Mouse (Mus musculus): ENCODE measurements around the gene Tnrc6c. TPM values are rescaled to one million over a fixed set of nuclear protein-coding genes. Genes with fewer than 3 reads are reported as not detected.

The Tnrc6c gene
- total and polyA plus RNA-seq, 2 experiments from 2014 or later = 26.5 to 79.8 TPM

DNA sequence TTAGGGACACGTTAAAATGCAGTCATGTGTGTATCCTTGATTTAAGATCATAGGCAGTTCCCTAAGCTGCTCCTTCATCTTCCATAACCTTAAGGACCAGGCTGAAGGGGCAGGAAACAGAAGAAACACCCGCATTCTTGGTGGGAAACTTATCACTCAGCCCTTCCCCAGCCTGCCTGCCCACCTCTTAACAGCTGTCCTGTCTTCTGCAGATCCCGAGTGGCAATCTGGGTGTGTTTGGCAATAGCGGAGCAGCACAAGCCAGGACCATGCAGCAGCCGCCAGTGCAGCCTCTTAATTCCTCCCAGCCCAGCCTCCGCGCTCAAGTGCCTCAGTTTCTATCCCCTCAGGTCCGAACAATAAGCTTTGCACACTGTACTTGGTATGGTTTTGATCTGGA lies 88.6 kb downstream of the Tnrc6c start:
- 89% methylated on average over 8 of the region's 8 CpGs for whole genome bisulfite sequencing
- Histone ChIP-seq H3K4me3 (ENCODE audit: low read depth, low read length) (no peak overlapping the region), H3K9me3 (ENCODE audit: low read length) (no peaks in the 10 kb centered on the region), H3K9ac (replicated peaks; ENCODE audit: low read length, poor library complexity, severe bottlenecking) (no peak overlapping the region), H3K27me3 (ENCODE audit: insufficient read depth, low read length) (no peaks in the 10 kb centered on the region), H3K4me2 (ENCODE audit: low read depth, low read length, poor library complexity, severe bottlenecking) (no peak overlapping the region), H3K4me1 (ENCODE audit: insufficient read depth, low read length) (no peaks in the 10 kb centered on the region), H3K36me3 (ENCODE audit: insufficient read depth, low read length) (peaks cover 88% of the 10 kb centered on the region), H3K27ac (ENCODE audit: low read depth, low read length) (no peak overlapping the region)
- DNase-seq (ENCODE audit: low spot score) (no peak), ATAC-seq (ENCODE audit: low FRiP score) (no peak)
- TF ChIP-seq CTCF (IDR thresholded peaks at IDR 0.05) = no peak

GRCm38 (mm10) chr11:117743454-117744030 lies 89.5 kb downstream of the Tnrc6c start:
- Histone ChIP-seq H3K4me3 (ENCODE audit: low read depth, low read length) (no peak overlapping the region), H3K4me2 (ENCODE audit: low read depth, low read length, poor library complexity, severe bottlenecking) (no peak overlapping the region), H3K27ac (ENCODE audit: low read depth, low read length) (no peak overlapping the region), H3K9ac (replicated peaks; ENCODE audit: low read length, poor library complexity, severe bottlenecking) (no peak overlapping the region), H3K27me3 (ENCODE audit: insufficient read depth, low read length) (no peaks in the 10 kb centered on the region), H3K9me3 (ENCODE audit: low read length) (no peaks in the 10 kb centered on the region), H3K4me1 (ENCODE audit: insufficient read depth, low read length) (no peaks in the 10 kb centered on the region), H3K36me3 (ENCODE audit: insufficient read depth, low read length) (peaks cover 89% of the 10 kb centered on the region)
- no peak for DNase-seq (ENCODE audit: low spot score)
- no peak for ATAC-seq (ENCODE audit: low FRiP score)
- no peak for TF ChIP-seq CTCF (IDR thresholded peaks at IDR 0.05)
- 86% methylated on average over 4 of the region's 4 CpGs for WGBS

- H3K9ac ChIP-seq (replicated peaks; ENCODE audit: low read length, poor library complexity, severe bottlenecking) = no peak overlapping the region
- no peak overlapping the region for H3K4me2 ChIP-seq (ENCODE audit: low read depth, low read length, poor library complexity, severe bottlenecking)
- DNase-seq (ENCODE audit: low spot score) (no peak), ATAC-seq (ENCODE audit: low FRiP score) (no peak)
- 84% methylated on average over 4 of the region's 4 CpGs for WGBS
- H3K36me3 ChIP-seq (ENCODE audit: insufficient read depth, low read length) = peaks cover 74% of the 10 kb centered on the region
- no peak overlapping the region for H3K4me3 ChIP-seq (ENCODE audit: low read depth, low read length)
- TF ChIP-seq CTCF (IDR thresholded peaks at IDR 0.05) = no peak
- H3K27me3 ChIP-seq (ENCODE audit: insufficient read depth, low read length) = no peaks in the 10 kb centered on the region
- no peaks in the 10 kb centered on the region for H3K4me1 ChIP-seq (ENCODE audit: insufficient read depth, low read length)
- no peaks in the 10 kb centered on the region for H3K9me3 ChIP-seq (ENCODE audit: low read length)
- H3K27ac ChIP-seq (ENCODE audit: low read depth, low read length) = no peak overlapping the region
Observed at GRCm38 (mm10) chr11:117748628-117749027, 94.5 kb downstream of the Tnrc6c start.

- no peak for TF ChIP-seq CTCF (IDR thresholded peaks at IDR 0.05)
- Histone ChIP-seq H3K4me3 (ENCODE audit: low read depth, low read length) (no peak overlapping the region), H3K27me3 (ENCODE audit: insufficient read depth, low read length) (no peaks in the 10 kb centered on the region), H3K4me1 (ENCODE audit: insufficient read depth, low read length) (no peaks in the 10 kb centered on the region), H3K4me2 (ENCODE audit: low read depth, low read length, poor library complexity, severe bottlenecking) (no peak overlapping the region), H3K9ac (replicated peaks; ENCODE audit: low read length, poor library complexity, severe bottlenecking) (no peak overlapping the region), H3K9me3 (ENCODE audit: low read length) (no peaks in the 10 kb centered on the region), H3K36me3 (ENCODE audit: insufficient read depth, low read length) (peaks cover 76% of the 10 kb centered on the region), H3K27ac (ENCODE audit: low read depth, low read length) (no peak overlapping the region)
- ATAC-seq (ENCODE audit: low FRiP score) (no peak), DNase-seq (ENCODE audit: low spot score) (no peak)
- WGBS = 91% methylated on average over 10 of the region's 10 CpGs
Observed at GRCm38 (mm10) chr11:117749414-117749813, 95.3 kb downstream of the Tnrc6c start.

DNA sequence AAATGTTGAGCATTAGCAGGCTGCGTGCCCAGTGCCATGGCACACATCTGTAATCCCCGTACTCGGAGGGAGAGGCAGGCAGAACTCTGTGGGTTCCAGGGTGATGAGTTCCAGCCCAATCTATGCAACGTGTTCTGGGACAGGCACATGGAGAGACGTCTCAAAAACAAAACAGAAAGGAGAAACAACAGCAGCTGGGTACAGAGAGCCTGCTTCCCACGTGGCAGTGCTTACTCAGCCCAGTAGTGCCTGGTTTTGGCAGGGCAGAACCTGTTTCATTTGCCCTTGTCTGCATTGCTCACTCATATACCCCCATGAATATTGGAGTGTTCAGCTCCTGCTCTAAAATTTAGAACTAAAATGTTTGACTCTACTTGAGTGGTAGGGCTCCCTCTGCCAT lies 97.5 kb downstream of the Tnrc6c start:
- Histone ChIP-seq H3K9me3 (ENCODE audit: low read length) (no peaks in the 10 kb centered on the region), H3K9ac (replicated peaks; ENCODE audit: low read length, poor library complexity, severe bottlenecking) (no peak overlapping the region), H3K36me3 (ENCODE audit: insufficient read depth, low read length) (peaks cover 79% of the 10 kb centered on the region), H3K4me3 (ENCODE audit: low read depth, low read length) (no peak overlapping the region), H3K27ac (ENCODE audit: low read depth, low read length) (no peak overlapping the region), H3K4me1 (ENCODE audit: insufficient read depth, low read length) (no peaks in the 10 kb centered on the region), H3K4me2 (ENCODE audit: low read depth, low read length, poor library complexity, severe bottlenecking) (no peak overlapping the region), H3K27me3 (ENCODE audit: insufficient read depth, low read length) (no peaks in the 10 kb centered on the region)
- no peak for TF ChIP-seq CTCF (IDR thresholded peaks at IDR 0.05)
- 90% methylated on average over 6 of the region's 6 CpGs for WGBS
- no peak for DNase-seq (ENCODE audit: low spot score)
- no peak for ATAC-seq (ENCODE audit: low FRiP score)

GRCm38 (mm10) chr11:117755891-117756290 lies 101.8 kb downstream of the Tnrc6c start:
- Histone ChIP-seq H3K9me3 (ENCODE audit: low read length) (no peaks in the 10 kb centered on the region), H3K9ac (replicated peaks; ENCODE audit: low read length, poor library complexity, severe bottlenecking) (no peak overlapping the region), H3K4me3 (ENCODE audit: low read depth, low read length) (no peak overlapping the region), H3K27me3 (ENCODE audit: insufficient read depth, low read length) (no peaks in the 10 kb centered on the region), H3K27ac (ENCODE audit: low read depth, low read length) (no peak overlapping the region), H3K36me3 (ENCODE audit: insufficient read depth, low read length) (peaks cover 79% of the 10 kb centered on the region), H3K4me1 (ENCODE audit: insufficient read depth, low read length) (no peaks in the 10 kb centered on the region), H3K4me2 (ENCODE audit: low read depth, low read length, poor library complexity, severe bottlenecking) (no peak overlapping the region)
- 98% methylated on average over 7 of the region's 7 CpGs for WGBS
- TF ChIP-seq CTCF (IDR thresholded peaks at IDR 0.05) = no peak
- ATAC-seq (ENCODE audit: low FRiP score) = no peak
- DNase-seq (ENCODE audit: low spot score) = no peak

Data from midbrain, postnatal 0 days (tissue).